Mouse (Mus musculus) erythroblast, adult 5-6 weeks (primary cell): Measurements from ENCODE around the gene Tmod1. TPM values are rescaled to one million over a fixed set of nuclear protein-coding genes. Genes with fewer than 3 reads are reported as not detected.

Experiments used
- ATAC-seq: replicated peaks from 2 replicates; pipeline ENCODE4 v1.8.0; 2016; ENCODE audit warnings: moderate number of reproducible peaks, mild to moderate bottlenecking, moderate TSS enrichment, inconsistent platforms; ENCODE audit not compliant: poor library complexity, low FRiP score, severe bottlenecking
- total RNA-seq, 2 experiments: library from RNA; stranded (forward) in 1 of 2; stranded (reverse) in 1 of 2; fragments of 150-400 nt in 1 of 2; fragments of 200-764, 138-1000 nt in 1 of 2; gene quantifications; 2 replicates each; pipeline versions ENCODE4 v1.2.3 to v1.2.4; 2015 to 2017; ENCODE audit warnings: low replicate concordance in 2 of 2

Tmod1 gene
- total RNA-seq (2015; ENCODE audit: low replicate concordance) (129 and 139 TPM in 2 replicates), total RNA-seq (2017; ENCODE audit: low replicate concordance) (146 and 185 TPM in 2 replicates)

DNA sequence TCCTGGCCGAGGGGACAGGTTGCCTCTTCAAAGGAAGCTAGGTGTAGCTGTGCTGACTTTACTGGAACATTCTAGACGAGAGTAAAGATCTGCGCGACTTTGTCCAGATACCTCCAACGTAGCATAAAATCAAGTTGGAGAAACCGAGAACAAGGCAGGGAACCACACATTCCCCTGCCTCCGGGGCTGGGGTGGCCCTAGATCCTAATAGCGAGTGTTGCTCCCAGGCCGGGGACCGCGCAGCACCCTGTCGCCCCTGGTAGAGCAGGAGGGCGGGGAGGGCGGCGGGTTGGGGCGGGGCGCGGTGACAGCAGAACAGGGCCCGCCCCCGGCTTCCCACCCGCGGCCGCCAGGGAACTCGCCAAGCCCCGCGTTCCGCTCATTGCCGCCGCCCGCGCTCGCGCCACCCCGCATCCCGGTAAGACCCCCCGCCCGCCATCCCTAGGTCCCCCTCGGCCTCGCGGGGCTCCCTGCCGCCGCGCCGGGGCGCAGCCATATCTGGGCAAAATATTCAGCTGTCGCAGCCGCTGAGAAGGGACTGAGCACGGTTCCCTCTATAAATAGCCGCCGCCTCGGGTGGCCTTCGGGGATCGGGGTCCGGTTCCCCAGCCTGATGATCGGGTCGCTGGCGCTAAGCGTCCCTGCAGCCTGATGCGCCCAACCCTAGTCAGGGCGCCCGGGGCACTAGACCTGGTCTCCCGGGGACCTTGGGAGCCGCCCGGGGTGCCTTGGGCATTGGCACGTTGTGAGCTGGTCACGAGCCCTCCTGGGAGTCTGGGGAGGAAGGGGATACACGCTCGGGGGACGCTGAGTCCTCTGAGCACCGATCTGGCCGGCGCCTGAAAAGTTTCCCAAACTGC is at the start of gene Tmod1:
Tmod1 (plus strand) TSS at position 44 of the 860 bp plus-strand sequence.
- peak; percentile 53 for ATAC-seq

DNA sequence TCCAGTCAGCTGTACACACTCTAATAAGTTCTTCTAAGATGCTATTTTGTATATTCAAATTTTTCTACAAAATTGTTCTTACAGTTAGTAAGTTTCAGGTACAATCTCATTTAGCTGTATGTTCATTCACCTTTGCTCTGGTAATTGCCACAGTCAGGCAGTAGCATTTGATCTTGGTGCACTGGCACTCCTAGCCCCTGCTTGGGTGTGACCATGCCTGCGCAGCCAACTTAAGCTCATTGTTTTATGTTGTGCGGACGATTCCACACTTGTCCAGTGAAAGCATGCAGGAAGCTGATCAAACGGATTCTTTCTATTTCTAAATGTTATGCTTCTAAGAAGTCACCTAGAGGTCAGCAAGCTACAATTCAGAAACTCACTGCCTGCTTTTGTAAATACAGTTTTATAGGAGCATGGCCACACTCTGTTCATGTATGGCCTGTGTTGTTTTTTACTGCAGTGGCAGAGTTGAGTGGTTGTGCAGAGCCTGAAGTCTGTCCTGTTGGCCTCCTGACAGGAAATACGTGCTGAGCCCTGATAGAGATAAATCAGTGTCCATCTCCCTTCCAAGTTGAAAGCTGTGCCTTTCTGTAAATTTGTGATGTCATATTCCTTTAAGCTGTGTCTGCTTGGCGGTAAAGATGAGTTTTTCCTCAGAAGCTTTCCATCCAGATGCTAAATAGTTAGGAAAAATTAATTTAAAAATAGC is 48.2 kb upstream of the Tmod1 start:
- ATAC-seq, result no peak

DNA sequence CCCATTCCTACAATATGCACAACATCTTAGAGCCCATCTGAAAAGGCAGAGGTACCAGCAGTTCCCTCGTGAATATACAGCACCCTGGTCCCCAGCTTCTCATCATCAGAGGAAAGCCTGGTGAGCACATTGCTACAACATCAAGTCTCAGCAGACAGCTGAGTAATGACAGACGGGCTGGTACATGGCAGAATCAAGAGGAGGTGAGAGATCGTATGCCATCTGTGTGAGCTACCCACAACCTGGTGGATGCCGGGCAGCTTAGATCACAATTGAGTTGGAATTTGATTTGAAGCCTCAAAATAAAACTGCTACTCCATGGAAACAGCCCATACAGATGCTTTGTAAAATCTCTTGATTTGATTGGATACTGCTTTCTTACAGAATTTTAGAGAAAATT is 40.2 kb upstream of the Tmod1 start:
- ATAC-seq, result no peak

DNA sequence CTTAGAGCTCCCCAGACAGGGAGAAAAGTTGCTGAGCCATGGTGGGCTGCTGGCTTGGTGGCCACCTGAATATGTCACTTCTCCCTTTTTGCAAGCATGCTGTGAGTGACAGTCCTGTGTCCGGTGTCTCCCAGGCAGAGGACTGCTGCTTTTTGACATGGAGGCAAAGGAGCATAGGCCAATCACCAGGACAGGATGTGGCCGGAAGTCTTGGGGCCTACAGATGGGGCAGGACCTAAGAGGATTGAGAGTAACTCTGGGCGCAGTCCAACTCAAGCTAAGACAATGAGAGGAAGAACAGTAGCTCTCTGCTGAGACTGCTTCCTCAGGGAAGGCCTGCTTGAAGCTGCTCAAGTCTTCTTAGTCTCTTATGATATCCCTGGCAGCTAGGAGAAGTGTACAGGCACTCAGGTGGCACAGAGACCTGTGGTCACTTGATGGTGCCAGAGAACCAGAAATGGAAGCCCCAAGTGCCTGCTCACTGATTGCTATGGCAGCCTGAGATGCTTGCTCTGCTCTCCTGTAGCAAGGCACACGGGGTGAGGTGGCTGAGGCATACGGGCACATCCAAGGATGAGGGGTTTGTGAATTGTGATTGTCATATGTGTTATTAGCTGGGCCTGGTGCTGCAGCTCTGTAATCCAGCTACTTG is 30.5 kb upstream of the Tmod1 start:
- no peak for ATAC-seq

DNA sequence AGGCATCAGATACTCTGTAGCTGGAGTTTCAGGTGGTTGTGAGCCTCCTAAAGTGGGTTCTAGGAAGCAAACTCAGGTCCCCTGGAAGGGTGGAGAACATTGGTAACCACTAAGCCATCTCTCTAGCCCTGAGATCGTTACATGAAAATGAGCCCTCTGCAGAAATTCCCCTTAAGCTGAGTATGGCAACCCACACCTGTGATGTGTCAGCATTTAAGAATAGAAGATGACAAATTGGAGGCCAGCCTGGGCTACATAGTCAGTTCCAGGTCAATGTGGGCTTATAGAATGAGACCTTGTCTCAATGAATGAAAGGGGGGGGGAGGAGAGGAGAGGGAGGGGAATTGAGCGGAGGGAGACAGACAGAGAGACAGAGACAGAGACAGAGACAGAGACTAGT is 27.0 kb upstream of the Tmod1 start:
- no peak for ATAC-seq

DNA sequence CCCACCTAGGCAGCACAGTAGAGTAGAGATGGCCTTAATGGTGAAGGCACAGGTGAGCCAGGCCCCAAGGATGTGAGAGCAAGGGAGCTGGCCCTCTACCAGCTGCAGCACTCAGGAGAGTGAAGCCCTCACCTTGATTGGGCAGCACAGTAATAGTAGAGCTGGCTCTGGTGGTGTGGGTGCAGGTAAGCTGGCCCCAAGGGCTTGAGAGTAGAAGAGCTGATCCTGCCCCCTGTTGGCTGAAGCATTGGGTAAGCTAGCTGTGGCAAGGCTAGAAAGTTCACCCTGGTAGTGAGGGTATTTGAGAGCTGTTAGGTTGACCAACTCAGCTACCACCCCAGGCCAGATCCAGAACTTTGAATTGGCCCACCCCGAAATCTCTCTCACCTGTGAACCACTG is 23.1 kb upstream of the Tmod1 start:
- peak; percentile 68 for ATAC-seq

DNA sequence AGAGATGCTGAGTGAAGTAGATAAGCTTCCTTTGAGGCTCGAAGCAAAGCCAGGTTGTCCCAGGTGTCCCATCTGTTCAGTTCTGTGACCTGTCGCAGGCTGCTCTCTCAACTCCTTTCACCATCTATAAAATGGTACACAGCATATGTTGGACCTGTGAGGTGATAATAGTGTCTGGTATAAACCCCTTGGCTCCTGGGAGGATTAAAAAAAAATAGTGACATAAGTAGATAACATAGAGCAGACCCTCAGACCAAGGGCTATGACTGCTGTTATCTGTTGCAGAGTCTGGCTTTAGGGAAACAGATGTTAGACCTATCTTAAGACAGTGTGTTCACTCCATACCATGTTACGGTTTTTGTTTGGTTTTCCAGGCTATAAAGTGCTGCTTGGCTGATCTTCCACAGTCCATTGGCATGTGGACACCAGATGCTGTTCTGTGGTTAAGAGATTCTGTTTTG is 15.7 kb upstream of the Tmod1 start:
- 0 out of 2 replicates have a peak, but pooled peaks have one; percentile 41 for ATAC-seq

DNA sequence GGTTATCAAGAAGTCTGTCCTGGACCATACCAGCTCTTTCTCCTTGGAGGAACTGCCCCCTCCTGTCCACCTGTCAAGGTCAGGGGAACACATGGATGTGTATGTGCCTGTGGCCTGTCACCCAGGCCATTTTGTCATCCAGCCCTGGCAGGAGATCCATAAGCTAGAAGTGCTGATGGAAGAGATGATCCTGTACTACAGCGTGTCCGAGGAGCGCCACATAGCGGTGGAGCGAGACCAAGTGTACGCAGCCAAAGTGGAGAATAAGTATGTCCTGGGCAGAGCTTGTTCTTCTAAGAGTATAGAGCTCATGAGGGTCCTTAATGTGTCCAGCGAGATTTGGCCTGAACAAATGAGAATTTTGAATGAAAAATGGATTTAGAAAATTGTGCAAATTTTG is 12.8 kb upstream of the Tmod1 start:
- ATAC-seq, result 0 out of 2 replicates have a peak, but pooled peaks have one; percentile 29

DNA sequence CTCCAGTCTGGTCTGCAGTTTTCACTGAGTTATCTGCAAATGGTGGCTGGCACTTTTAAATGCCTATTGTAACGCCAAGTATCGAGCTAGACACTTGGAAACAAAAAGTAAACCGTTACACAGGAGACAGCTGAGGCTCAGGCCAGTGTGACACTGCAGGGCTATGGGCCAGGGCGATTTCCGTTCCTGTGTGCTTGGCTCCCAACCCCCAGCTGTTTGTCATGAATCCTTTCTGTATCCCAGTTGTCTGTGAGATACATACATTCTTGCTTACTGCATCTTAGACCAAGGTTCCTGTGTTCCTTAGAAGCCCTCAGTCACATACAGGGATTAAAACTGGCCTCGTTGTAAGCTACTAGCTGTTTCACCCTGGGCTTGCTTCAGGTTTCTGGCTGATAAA is 10.5 kb upstream of the Tmod1 start:
- no peak for ATAC-seq

DNA sequence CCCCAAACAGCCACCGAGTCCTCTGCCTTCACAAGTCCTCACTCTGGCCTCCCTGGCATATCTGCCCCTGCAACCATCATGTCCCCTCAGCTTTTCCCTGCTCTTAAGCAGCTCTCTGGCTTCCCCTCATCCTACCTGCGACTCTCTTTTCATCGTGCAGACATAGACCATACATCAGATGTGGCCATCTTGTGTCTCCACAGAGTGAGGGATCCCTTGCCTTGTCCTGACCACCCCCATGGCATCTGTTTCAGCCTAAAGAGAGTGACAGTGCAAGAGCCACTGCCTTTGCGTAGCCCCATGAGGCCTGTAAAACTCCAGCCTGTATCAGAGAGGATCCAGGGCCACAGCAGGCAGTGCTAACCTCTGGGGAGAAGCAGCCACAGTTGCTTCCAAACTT is 10.0 kb upstream of the Tmod1 start:
- no peak for ATAC-seq

DNA sequence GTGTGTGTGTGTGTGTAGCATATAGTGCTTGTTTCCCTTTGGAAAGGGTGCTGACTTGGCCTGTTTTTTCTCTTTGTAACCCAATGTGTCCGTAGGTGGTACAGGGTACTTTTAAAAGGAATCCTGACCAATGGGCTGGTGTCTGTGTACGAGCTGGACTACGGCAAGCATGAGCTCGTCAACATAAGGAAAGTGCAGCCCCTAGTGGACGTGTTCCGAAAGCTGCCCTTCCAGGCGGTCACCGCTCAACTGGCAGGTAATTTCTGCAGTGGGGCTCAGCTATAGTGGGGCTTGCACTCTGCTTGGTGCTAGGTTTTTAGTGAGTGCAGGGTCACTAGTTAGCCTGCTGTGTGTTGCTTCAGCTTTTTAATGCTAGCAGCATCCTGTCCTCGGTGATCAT is 9.2 kb upstream of the Tmod1 start:
- ATAC-seq, result no peak

DNA sequence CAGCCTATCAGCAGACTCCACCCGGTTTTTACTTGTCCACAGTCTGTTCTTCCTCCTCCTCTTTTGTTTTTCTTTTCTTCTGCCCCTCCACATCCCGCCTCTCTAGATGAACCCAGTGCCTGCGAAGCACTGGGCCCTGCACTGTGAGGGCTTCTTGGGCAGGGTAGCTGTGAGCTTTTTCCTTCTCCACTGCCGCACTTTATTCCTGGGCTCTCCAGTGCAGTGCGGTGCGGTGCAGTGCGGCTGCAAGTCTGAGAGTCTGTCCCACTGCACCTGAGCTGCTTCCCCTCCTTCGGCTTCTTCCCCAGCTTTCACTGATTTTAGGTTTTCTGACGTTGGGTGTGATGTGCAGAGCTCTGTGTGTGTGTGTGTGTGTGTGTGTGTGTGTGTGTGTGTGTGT is 6.3 kb upstream of the Tmod1 start:
- ATAC-seq, result no peak

DNA sequence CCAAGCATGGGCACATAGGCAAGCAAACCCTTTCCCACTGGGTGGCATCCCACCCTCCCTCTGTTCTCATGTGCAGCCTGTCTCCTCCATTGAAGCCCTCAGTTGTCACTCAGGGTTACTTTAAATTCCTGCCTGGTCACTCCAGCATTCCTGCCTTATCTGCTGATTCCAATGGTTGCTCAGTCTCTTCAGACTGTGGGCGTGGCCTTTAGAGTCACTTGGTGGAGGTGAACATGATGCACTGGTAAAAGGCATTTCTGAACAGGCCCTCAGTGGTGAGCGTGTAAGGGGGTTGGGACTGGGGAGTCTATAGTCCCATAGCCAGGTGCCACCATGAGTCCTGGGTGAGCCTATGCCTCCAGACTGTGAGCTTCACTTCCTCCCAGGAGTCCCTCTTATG is 5.5 kb upstream of the Tmod1 start:
- ATAC-seq, result 0 out of 2 replicates have a peak, but pooled peaks have one; percentile 47

DNA sequence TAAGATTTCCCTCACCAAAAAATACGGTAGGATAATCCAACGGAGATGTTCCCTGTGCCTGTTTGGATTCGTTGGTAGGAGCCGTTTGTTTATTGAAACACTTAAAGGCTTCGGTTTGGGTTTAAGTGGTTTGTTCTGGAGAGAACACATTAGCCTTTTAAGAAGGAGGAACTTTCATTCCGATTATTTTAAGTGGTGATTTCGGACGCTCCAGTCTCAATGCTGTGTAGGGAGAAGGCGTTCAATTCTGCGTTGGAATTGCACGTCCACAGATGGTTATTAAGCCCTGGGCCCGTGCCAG is 194 bp upstream of the Tmod1 start:
- no peak for ATAC-seq

DNA sequence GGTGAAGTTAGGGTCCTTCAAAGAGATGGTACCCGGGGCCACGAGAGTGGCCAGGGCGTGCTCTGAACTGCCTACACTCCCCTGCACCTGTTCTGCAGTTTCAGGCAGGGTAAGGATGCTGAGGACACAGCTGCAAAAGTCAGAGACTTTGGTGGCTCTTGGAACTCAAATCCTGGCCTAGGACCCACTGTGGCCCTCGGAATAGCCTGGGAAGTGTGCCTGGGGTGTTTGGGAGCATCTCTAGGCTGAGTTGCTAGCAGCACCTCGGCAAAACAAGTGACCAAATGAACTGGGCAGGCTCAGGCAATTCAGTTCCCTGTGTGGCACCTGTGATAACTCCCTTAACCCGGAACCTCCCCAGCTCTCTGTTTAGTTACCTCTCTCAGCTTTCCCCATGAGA is 1.2 kb downstream of the Tmod1 start:
- ATAC-seq, result peak; percentile 50

DNA sequence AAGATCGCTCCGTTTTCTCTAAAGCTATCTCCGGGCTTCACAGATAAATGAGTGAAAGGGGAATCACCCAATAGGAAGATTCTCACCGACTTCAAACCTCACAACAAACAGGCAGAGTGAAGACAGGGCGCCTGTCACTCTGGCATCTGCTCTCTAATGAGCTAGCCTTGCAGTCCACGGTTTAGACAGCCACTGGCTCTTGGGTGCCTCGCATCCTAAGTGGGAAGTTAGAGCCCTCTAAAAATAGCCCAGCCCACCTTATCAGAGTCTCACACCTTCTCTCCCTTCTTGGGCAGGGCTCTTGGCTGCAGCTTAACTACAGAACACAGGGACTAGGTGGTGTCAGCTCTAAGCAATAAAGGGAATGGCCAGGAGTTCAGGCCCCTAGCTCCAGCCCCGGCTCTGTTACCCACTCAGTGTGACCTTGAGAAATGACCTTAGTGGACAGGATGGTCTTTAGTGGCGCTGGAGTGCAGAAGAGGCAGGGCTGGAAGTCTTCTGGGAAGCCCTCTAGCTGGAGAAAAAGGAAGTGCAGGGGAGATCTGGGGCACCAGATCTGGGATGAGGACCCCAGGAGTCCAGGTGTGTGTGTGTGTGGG is 2.0 kb downstream of the Tmod1 start:
- ATAC-seq, result peak; percentile 82

DNA sequence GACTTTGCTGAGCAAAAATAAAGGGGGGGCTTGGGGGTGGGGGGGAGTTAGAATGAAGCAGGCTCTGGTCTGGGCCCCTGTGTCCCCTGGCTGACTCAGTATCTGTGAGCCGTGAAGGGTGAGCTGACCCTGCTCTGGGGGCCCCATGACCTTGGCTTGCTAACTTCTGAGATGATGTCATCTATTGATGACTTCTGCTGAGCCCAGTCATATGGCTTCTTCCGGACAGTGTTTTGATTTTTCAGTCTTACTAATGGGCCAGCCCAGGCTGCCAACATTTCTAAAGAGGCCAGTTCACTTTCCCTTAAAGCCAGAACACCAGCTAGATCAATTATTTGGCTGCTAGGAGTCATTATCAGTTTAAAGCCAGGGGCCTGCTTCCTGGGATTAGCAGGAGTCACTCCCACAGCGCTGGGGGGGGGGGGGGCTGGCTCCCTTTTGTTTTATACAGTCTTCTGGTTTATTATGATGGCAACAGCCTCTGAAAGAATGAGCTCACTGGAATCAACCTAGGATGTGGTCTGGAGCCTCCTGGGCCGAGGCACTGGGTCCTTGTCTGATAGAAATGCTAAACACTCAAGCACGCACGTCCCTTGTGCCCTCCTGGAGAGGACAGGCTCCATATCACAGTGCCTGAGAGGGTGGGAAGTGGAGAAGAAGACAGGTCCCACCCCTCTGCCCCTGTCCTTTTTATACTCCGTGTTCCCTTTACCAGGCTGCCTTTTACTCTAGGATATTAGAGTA is 3.2 kb downstream of the Tmod1 start:
- ATAC-seq, result no peak

DNA sequence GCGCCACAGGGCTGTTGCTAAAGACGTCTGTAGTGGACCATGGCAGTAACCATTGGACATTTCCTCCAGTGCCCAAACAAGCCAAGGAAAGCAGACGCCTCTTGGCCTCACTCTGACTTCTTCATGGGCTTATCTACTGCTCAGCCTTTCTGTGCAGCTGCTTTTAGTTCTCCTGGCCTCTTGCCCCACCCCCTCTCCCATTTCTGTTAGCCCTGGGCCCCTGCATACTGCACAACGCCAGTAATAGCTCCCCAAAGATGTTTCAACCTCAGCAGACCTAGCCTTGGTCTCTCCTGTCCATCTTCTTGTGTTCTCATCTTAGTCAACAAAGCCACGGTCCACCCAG is 3.7 kb downstream of the Tmod1 start:
- 0 out of 2 replicates have a peak, but pooled peaks have one; percentile 9 for ATAC-seq

DNA sequence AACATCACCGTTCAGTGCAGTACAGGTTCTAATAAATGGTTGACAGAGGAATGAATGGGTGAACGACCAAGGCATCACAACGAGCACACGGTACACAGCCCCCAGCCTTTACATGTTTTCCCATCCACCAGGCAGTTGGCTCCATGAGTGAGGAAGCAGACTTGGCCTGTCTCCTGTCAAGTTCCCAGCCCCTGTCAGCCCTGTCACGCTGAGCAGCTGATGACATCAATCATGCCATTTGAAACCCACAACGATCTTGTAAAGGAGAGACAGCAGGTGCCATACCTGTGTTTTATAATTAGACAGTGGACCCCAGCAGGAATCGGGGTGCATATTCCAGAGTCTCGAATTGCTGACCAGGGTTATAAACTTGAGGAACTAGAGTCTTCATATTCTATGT is 4.6 kb downstream of the Tmod1 start:
- no peak for ATAC-seq

DNA sequence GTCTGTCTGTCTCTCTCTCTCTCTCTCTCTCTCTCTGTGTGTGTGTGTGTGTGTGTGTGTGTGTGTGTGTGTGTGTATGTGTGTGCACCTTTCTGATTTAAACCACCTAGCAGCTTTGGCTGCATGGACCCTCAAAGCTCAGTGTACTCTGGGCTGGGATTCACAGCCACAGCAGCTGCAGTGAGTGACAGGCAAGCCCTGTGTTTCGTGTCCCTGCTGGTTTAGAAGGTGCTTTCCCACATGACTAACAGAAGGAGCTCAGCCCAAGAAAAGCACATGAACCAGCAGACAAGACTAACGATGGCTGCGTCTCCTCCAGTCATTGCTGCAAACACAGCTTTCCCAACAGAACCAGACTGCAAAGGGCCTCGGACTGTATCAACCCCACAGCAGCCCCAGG is 9.2 kb downstream of the Tmod1 start:
- no peak for ATAC-seq
